ENCODE assay signal across 9 mouse cellular contexts in the genomic region with DNA sequence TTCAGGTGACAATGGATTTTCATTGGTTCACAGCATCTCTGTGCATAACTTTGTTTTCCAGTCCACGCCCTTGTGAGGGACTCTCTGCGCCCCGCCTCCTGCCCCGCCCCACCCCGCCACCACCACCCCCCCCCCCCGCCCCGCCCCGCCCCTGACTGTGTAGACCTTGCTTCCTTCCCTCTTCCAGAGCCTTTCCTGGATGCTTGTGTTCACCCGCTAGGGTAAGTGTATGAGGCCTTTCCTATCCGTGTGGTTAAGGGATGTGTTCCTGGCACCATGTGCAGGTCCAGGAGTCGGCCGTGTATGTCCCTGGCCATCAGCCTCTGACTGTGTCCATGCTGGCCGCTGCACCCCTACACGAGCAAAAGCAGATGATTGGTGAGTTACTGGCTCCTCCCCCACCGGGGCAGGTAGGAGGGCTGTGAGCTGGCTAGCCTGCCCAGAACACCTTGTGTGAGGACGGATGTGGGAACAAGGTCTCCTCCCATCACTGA. TPM values are rescaled to one million over a fixed set of nuclear protein-coding genes. Genes with fewer than 3 reads are reported as not detected.
DNase-seq lines count a peak whose midpoint lies in the region; ATAC-seq and TF ChIP-seq lines count a peak whose summit lies in the region.
"Had no signal": no experiment of that assay in that cellular context is flagged by ENCODE, and none has a peak within 500 bp of the region (broad histone marks: within the 10 kb centered on the region; RNA-seq: fewer than 3 reads in every experiment).

No protein-coding gene starts in this region.

- H3K9ac ChIP-seq in CH12.LX (ENCODE audit: insufficient read depth, low read depth) = no peak overlapping the region
- no peak overlapping the region for H3K9ac ChIP-seq in forebrain, embryonic 11.5 days (ENCODE audit: low read length)
- no peak overlapping the region; the same call in 1 of the 2 replicates for H3K9ac ChIP-seq in neural tube, embryonic 15.5 days (replicated peaks)

- TF ChIP-seq CTCF in CH12.LX (conservative IDR thresholded peaks at IDR 0.05 in 1 of 2, IDR thresholded peaks at IDR 0.05 in 1 of 2; ENCODE audit: low read depth in 2 of 2, low read length in 2 of 2) = no peak
- no peak for TF ChIP-seq CTCF in lung, adult 2 months (IDR thresholded peaks at IDR 0.05; ENCODE audit: insufficient read depth, low read length)

- ATAC-seq in forebrain, embryonic 11.5 days (replicated peaks; ENCODE audit: low FRiP score) = peak; percentile 58
- ATAC-seq in neural tube, embryonic 15.5 days (ENCODE audit: low FRiP score) = peak; percentile 66

- in situ Hi-C loops in CH12.LX (cut with MboI; ENCODE audit: low pct_ligation_motif_present, low pct_unique_long_range_greater_than_20kb, low sequenced_read_pairs) = no loop called here

- no peak overlapping the region for H3K27ac ChIP-seq in CH12.LX (ENCODE audit: insufficient read depth, low read depth)
- no peak overlapping the region for H3K27ac ChIP-seq in forebrain, embryonic 11.5 days (ENCODE audit: low read depth, low read length)
- no peak overlapping the region for H3K27ac ChIP-seq in neural tube, embryonic 15.5 days (replicated peaks)
- H3K27ac ChIP-seq: macrophage had no signal

- peak overlapping the region; percentile 25; the same call in 1 of the 2 replicates for H3K4me2 ChIP-seq in CH12.LX (ENCODE audit: insufficient read depth, low read depth, poor library complexity, severe bottlenecking)
- peak overlapping the region; percentile 43; the same call in 1 of the 2 replicates for H3K4me2 ChIP-seq in forebrain, embryonic 11.5 days (ENCODE audit: low read depth, low read length, severe bottlenecking)
- H3K4me2 ChIP-seq in neural tube, embryonic 15.5 days = peak overlapping the region; percentile 51

- no peaks in the 10 kb centered on the region for H3K9me3 ChIP-seq in CH12.LX (replicated peaks; ENCODE audit: low read length)
- H3K9me3 ChIP-seq in forebrain, embryonic 11.5 days (ENCODE audit: control insufficient read depth, low read length) = no peaks in the 10 kb centered on the region
- no peaks in the 10 kb centered on the region for H3K9me3 ChIP-seq in neural tube, embryonic 15.5 days (replicated peaks)

- peak; percentile 61 for DNase-seq in CH12.LX (ENCODE audit: extremely low read depth)
- peak; percentile 81 for DNase-seq in brain, adult 2 months (ENCODE audit: low read depth, low spot score)
- DNase-seq in forebrain, embryonic 11.5 days (ENCODE audit: low spot score) = no peak
- DNase-seq in kidney, adult 11 months = peak; percentile 59
- peak; percentile 51 for DNase-seq in lung, adult 2 months
- no peak for DNase-seq in frontal cortex, postnatal 10 days (ENCODE audit: low spot score in 2 of 2)
- no peak for DNase-seq in left cerebral cortex, adult 11 months (ENCODE audit: low spot score)

- no peak for TF ChIP-seq EP300 in CH12.LX (IDR thresholded peaks at IDR 0.05; ENCODE audit: low read length)

- dilution Hi-C loops in CH12.LX (cut with MboI; ENCODE audit: extremely low pct_ligation_motif_present, extremely low pct_unique_long_range_greater_than_20kb, low sequenced_read_pairs) = no loop called here

- 0 out of 2 replicates have a peak, but pooled peaks have one; percentile 19 for TF ChIP-seq POLR2A in CH12.LX (IDR thresholded peaks at IDR 0.05; ENCODE audit: low read depth, low read length)
- no peak for TF ChIP-seq POLR2A in lung, adult 2 months (IDR thresholded peaks at IDR 0.05; ENCODE audit: borderline replicate concordance, extremely low read depth, low read depth, low read length)

- no peaks in the 10 kb centered on the region for H3K79me2 ChIP-seq in CH12.LX (replicated peaks; ENCODE audit: control insufficient read depth, extremely low read depth, insufficient read depth, poor library complexity, severe bottlenecking)

- TF ChIP-seq RAD21 in CH12.LX (IDR thresholded peaks at IDR 0.05; ENCODE audit: low read depth, low read length) = no peak

- peaks cover 5 to 11% of the 10 kb centered on the region in 2 experiments; a peak in 3 of 4 replicates for H3K4me1 ChIP-seq in CH12.LX (ENCODE audit: control insufficient read depth in 1 of 2, insufficient read depth in 2 of 2)
- no peaks in the 10 kb centered on the region for H3K4me1 ChIP-seq in forebrain, embryonic 11.5 days (replicated peaks; ENCODE audit: control insufficient read depth, insufficient read depth, low read length)
- H3K4me1 ChIP-seq in lung, adult 2 months (ENCODE audit: control insufficient read depth, insufficient read depth, low read length) = no peaks in the 10 kb centered on the region
- peaks cover 3% of the 10 kb centered on the region; the same call in 1 of the 2 replicates for H3K4me1 ChIP-seq in neural tube, embryonic 15.5 days

- 1% methylated on average over 16 of the region's 16 CpGs for WGBS in forebrain, embryonic 11.5 days
- 6% methylated on average over 13 of the region's 16 CpGs for WGBS in lung, adult 2 months
- 1% methylated on average over 14 of the region's 16 CpGs for WGBS in neural tube, embryonic 15.5 days

- peaks cover 3 to 27% of the 10 kb centered on the region in 2 experiments for H3K36me3 ChIP-seq in CH12.LX (replicated peaks in 1 of 2; ENCODE audit: control insufficient read depth in 1 of 2, insufficient read depth in 1 of 2, low read length in 1 of 2)
- no peaks in the 10 kb centered on the region; the same call in 1 of the 2 replicates for H3K36me3 ChIP-seq in forebrain, embryonic 11.5 days (ENCODE audit: control insufficient read depth, insufficient read depth, low read length)
- H3K36me3 ChIP-seq in neural tube, embryonic 15.5 days = peaks cover 8% of the 10 kb centered on the region

- no peaks in the 10 kb centered on the region for H3K27me3 ChIP-seq in CH12.LX (replicated peaks)
- H3K27me3 ChIP-seq in forebrain, embryonic 11.5 days (ENCODE audit: control insufficient read depth, insufficient read depth, low read length) = no peaks in the 10 kb centered on the region
- H3K27me3 ChIP-seq in neural tube, embryonic 15.5 days (replicated peaks) = no peaks in the 10 kb centered on the region

- H3K4me3 ChIP-seq in CH12.LX (replicated peaks in 1 of 3; ENCODE audit: low read depth in 2 of 3, low read length in 2 of 3, poor library complexity in 1 of 3) = peak overlapping the region; percentile 38 to 47 (median 44)
- peak overlapping the region; percentile 21 for H3K4me3 ChIP-seq in forebrain, embryonic 11.5 days (ENCODE audit: low read depth, low read length)
- peak overlapping the region; percentile 36 for H3K4me3 ChIP-seq in lung, adult 2 months (replicated peaks; ENCODE audit: extremely low read depth, low read depth, low read length)
- peak overlapping the region; percentile 32 for H3K4me3 ChIP-seq in neural tube, embryonic 15.5 days (replicated peaks)

TF ChIP-seq in CH12.LX, 34 proteins besides CTCF, POLR2A, EP300 and RAD21 (continues in another document):
- TF ChIP-seq ZMIZ1 (IDR thresholded peaks at IDR 0.05; ENCODE audit: low read depth, low read length) (no peak), JUND (conservative IDR thresholded peaks at IDR 0.05; ENCODE audit: low read depth, low read length) (no peak), NELFE (IDR thresholded peaks at IDR 0.05; ENCODE audit: low read depth, low read length) (no peak), CHD2 (IDR thresholded peaks at IDR 0.05; ENCODE audit: low read length) (no peak), PAX5 (IDR thresholded peaks at IDR 0.05; ENCODE audit: low read length) (no peak), SMC3 (IDR thresholded peaks at IDR 0.05; ENCODE audit: low read depth, low read length) (no peak), NRF1 (IDR thresholded peaks at IDR 0.05; ENCODE audit: low read depth, low read length) (no peak), CHD1 (IDR thresholded peaks at IDR 0.05; ENCODE audit: low read depth, low read length) (no peak), TCF12 (IDR thresholded peaks at IDR 0.05; ENCODE audit: low read depth, low read length) (no peak), ZNF384 (IDR thresholded peaks at IDR 0.05; ENCODE audit: low read depth, low read length) (no peak), HCFC1 (IDR thresholded peaks at IDR 0.05; ENCODE audit: low read depth, low read length) (no peak), UBTF (IDR thresholded peaks at IDR 0.05; ENCODE audit: low read depth, low read length) (no peak), MAZ (IDR thresholded peaks at IDR 0.05; ENCODE audit: low read depth, low read length) (no peak), POLR2AphosphoS2 (IDR thresholded peaks at IDR 0.05; ENCODE audit: low read depth, low read length) (no peak), GABPA (IDR thresholded peaks at IDR 0.05; ENCODE audit: insufficient replicate concordance, low read depth, low read length) (no peak), ETS1 (conservative IDR thresholded peaks at IDR 0.05; ENCODE audit: low read depth, low read length) (no peak)

RNA-seq across cellular contexts. Expression of a gene that starts 22.0 kb away (rescaled TPM):
- 0.42 and 0.76 TPM in 2 replicates for total RNA-seq in CH12.LX (2012; rRNA removed)
- total RNA-seq in CH12.LX (2014; rRNA removed) = 0.47 and 0.55 TPM in 2 replicates
- polyA plus RNA-seq in CH12.LX (2012; ENCODE audit: insufficient read length, low read depth) = 0.96 and 2.0 TPM in 2 replicates
- 1.4 and 1.5 TPM in 2 replicates for polyA plus RNA-seq in forebrain, embryonic 11.5 days (2014; fragmentation: Nextera tagmentation; extraction: Ambion mirVana)
- polyA plus RNA-seq in lung, adult 2 months (2012; rRNA removed) = 0.40 and 0.50 TPM in 2 replicates
- 1.1 and 1.7 TPM in 2 replicates for polyA plus RNA-seq in neural tube, embryonic 15.5 days (2015; fragmentation: Nextera tagmentation; extraction: Ambion mirVana)
- polyA plus RNA-seq: macrophage had no signal

RNA-seq across cellular contexts. Expression of a gene that starts 22.9 kb away (rescaled TPM):
- total RNA-seq in CH12.LX (2012; rRNA removed) (53.1 and 64.4 TPM in 2 replicates), CH12.LX (2014; rRNA removed) (50.9 and 51.4 TPM in 2 replicates)
- polyA plus RNA-seq in CH12.LX (2012; ENCODE audit: insufficient read length, low read depth) = 77.5 and 78.3 TPM in 2 replicates
- polyA plus RNA-seq in forebrain, embryonic 11.5 days (2014; fragmentation: Nextera tagmentation; extraction: Ambion mirVana) = 39.9 and 40.1 TPM in 2 replicates
- polyA plus RNA-seq in lung, adult 2 months (2012; rRNA removed) = 22.0 and 31.3 TPM in 2 replicates
- polyA plus RNA-seq in neural tube, embryonic 15.5 days (2015; fragmentation: Nextera tagmentation; extraction: Ambion mirVana) = 15.4 and 19.0 TPM in 2 replicates

RNA-seq across cellular contexts. Expression of a gene that starts 23.7 kb away (rescaled TPM):
- total RNA-seq in CH12.LX (2012; rRNA removed) = 26.8 and 30.0 TPM in 2 replicates
- total RNA-seq in CH12.LX (2014; rRNA removed) = 25.6 and 26.5 TPM in 2 replicates
- 38.3 and 40.7 TPM in 2 replicates for polyA plus RNA-seq in CH12.LX (2012; ENCODE audit: insufficient read length, low read depth)
- 52.7 and 54.9 TPM in 2 replicates for polyA plus RNA-seq in forebrain, embryonic 11.5 days (2014; fragmentation: Nextera tagmentation; extraction: Ambion mirVana)
- 43.5 and 48.8 TPM in 2 replicates for polyA plus RNA-seq in lung, adult 2 months (2012; rRNA removed)
- 49.5 and 53.9 TPM in 2 replicates for polyA plus RNA-seq in neural tube, embryonic 15.5 days (2015; fragmentation: Nextera tagmentation; extraction: Ambion mirVana)

RNA-seq across cellular contexts. Expression of a gene that starts 52.5 kb away (rescaled TPM):
- total RNA-seq in CH12.LX (2012; rRNA removed) (41.6 and 51.7 TPM in 2 replicates), CH12.LX (2014; rRNA removed) (57.1 and 59.8 TPM in 2 replicates)
- polyA plus RNA-seq in CH12.LX (2012; ENCODE audit: insufficient read length, low read depth) = 157 and 159 TPM in 2 replicates
- polyA plus RNA-seq in forebrain, embryonic 11.5 days (2014; fragmentation: Nextera tagmentation; extraction: Ambion mirVana) = 316 and 330 TPM in 2 replicates
- polyA plus RNA-seq in lung, adult 2 months (2012; rRNA removed) = 39.4 and 52.8 TPM in 2 replicates
- 487 and 519 TPM in 2 replicates for polyA plus RNA-seq in neural tube, embryonic 15.5 days (2015; fragmentation: Nextera tagmentation; extraction: Ambion mirVana)

Comparison
In these comparisons a context has a peak if more than half of its experiments do, and no peak if none do; other contexts are left out.
1. DNase-seq: peak in CH12.LX (single experiment), brain, adult 2 months (single experiment), kidney, adult 11 months (single experiment) and lung, adult 2 months (single experiment); none in forebrain, embryonic 11.5 days (single experiment), frontal cortex, postnatal 10 days (0 of 2) and left cerebral cortex, adult 11 months (single experiment).
2. Peak in every context shown above with its lines, with median percentiles within 50 percentile points of each other: H3K4me2 ChIP-seq and H3K4me3 ChIP-seq.